Mouse (Mus musculus): ENCODE data around the gene Ankrd17.
A peak's percentile ranks its signal among the peaks of the same experiment; 100 is the strongest.

GRCm38 (mm10) chr5:90405210-90405609, 38.8 kb upstream of the Ankrd17 start:
- no peak for TF ChIP-seq EP300 (IDR thresholded peaks at IDR 0.05; ENCODE audit: low read depth)
- peak; percentile 43; the same call in 1 of the 2 replicates for TF ChIP-seq CTCF (IDR thresholded peaks at IDR 0.05; ENCODE audit: low read depth)
